Mouse (Mus musculus) kidney, embryonic 16.5 days (tissue): Measurements from ENCODE around the gene Abcd3. TPM values are rescaled to one million over a fixed set of nuclear protein-coding genes. Genes with fewer than 3 reads are reported as not detected.

ENCODE experiments used
- ATAC-seq: fragments of 200-750 bp; cut with Nextera tagmentation; 2 replicates; pipeline ENCODE4 v1.8.0; 2017; ENCODE audit warnings: moderate TSS enrichment; ENCODE audit not compliant: low FRiP score, low TSS enrichment
- H3K27ac ChIP-seq: fragments of 300-500 bp; sonication (generic); 2 replicates; pipeline ENCODE4 v1.5.1; 2014; ENCODE audit warnings: low read length
- H3K27me3 ChIP-seq: fragments of 300-500 bp; sonication (generic); 2 replicates; pipeline ENCODE4 v1.6.1; 2014; ENCODE audit warnings: low read length, control low read depth, mixed read lengths; ENCODE audit not compliant: insufficient read depth
- H3K36me3 ChIP-seq: fragments of 300-500 bp; sonication (generic); 2 replicates; pipeline ENCODE4 v1.6.1; 2014; ENCODE audit warnings: low read length, control low read depth, mixed read lengths; ENCODE audit not compliant: insufficient read depth
- H3K4me1 ChIP-seq: fragments of 300-500 bp; sonication (generic); 2 replicates; pipeline ENCODE4 v1.6.1; 2014; ENCODE audit warnings: low read length, control low read depth, mixed read lengths; ENCODE audit not compliant: insufficient read depth
- H3K4me2 ChIP-seq: fragments of 300-500 bp; sonication (generic); replicated peaks from 2 replicates; pipeline ENCODE4 v1.6.1; 2014; ENCODE audit warnings: low read depth, low read length
- H3K4me3 ChIP-seq: fragments of 300-500 bp; sonication (generic); 2 replicates; pipeline ENCODE4 v1.5.1; 2014; ENCODE audit warnings: mild to moderate bottlenecking, low read length
- H3K9ac ChIP-seq: fragments of 300-500 bp; sonication (generic); replicated peaks from 2 replicates; pipeline ENCODE4 v1.6.1; 2014; ENCODE audit warnings: low read length
- H3K9me3 ChIP-seq: fragments of 300-500 bp; sonication (generic); 2 replicates; pipeline ENCODE4 v1.6.1; 2016; ENCODE audit warnings: low read length, control low read depth
- WGBS: fragments of 180-500 bp; shearing (Covaris S2); extraction: QIAGEN DNeasy Blood & Tissue Kit; methylation state at CpG from one replicate; pipeline ENCODE4 v1.1.7; 2014; 5-methylcytosine and 5-hydroxymethylcytosine counted together
- polyA plus RNA-seq: library from polyadenylated mRNA; unstranded; fragments of >200 nt; fragmentation: Nextera tagmentation; extraction: Ambion mirVana; gene quantifications from 2 replicates; pipeline ENCODE4 v1.2.1, GENCODE M21; 2015

Abcd3 gene
- polyA plus RNA-seq, 1 experiment from 2014 or later: 82.6 TPM

- no peaks in the 10 kb centered on the region for H3K36me3 ChIP-seq
- no peak overlapping the region for H3K4me2 ChIP-seq
- H3K27me3 ChIP-seq: no peaks in the 10 kb centered on the region
- peaks cover 16% of the 10 kb centered on the region for H3K4me1 ChIP-seq
- no peak overlapping the region for H3K9ac ChIP-seq
- no peak overlapping the region for H3K4me3 ChIP-seq
- no peaks in the 10 kb centered on the region for H3K9me3 ChIP-seq
- 78% methylated on average over 5 of the region's 5 CpGs for WGBS
- H3K27ac ChIP-seq: no peak overlapping the region
- no peak for ATAC-seq
Observed at GRCm38 (mm10) chr3:121716480-121716879, 98.6 kb downstream of the Abcd3 start.

GRCm38 (mm10) chr3:121715741-121716459 lies 99.2 kb downstream of the Abcd3 start:
- no peak overlapping the region for H3K27ac ChIP-seq

GRCm38 (mm10) chr3:121715336-121715735 lies 99.8 kb downstream of the Abcd3 start:
- H3K4me1 ChIP-seq: peaks cover 13% of the 10 kb centered on the region
- no peak overlapping the region for H3K4me2 ChIP-seq
- no peaks in the 10 kb centered on the region for H3K36me3 ChIP-seq
- no peak overlapping the region for H3K9ac ChIP-seq
- H3K4me3 ChIP-seq: no peak overlapping the region
- no peaks in the 10 kb centered on the region for H3K27me3 ChIP-seq
- ATAC-seq: no peak
- H3K27ac ChIP-seq: no peak overlapping the region
- H3K9me3 ChIP-seq: no peaks in the 10 kb centered on the region

More at GRCm38 (mm10) chr3:121715741-121716459, 99.2 kb downstream of the Abcd3 start:
- H3K4me2 ChIP-seq: no peak overlapping the region
- H3K9ac ChIP-seq: no peak overlapping the region
- H3K36me3 ChIP-seq: no peaks in the 10 kb centered on the region
- 87% methylated on average over 6 of the region's 6 CpGs for WGBS
- H3K4me3 ChIP-seq: no peak overlapping the region
- ATAC-seq: no peak
- no peaks in the 10 kb centered on the region for H3K9me3 ChIP-seq
- H3K4me1 ChIP-seq: peaks cover 13% of the 10 kb centered on the region
- no peaks in the 10 kb centered on the region for H3K27me3 ChIP-seq

- Histone ChIP-seq H3K4me3 (no peak overlapping the region), H3K9me3 (no peaks in the 10 kb centered on the region), H3K9ac (no peak overlapping the region), H3K4me2 (no peak overlapping the region), H3K36me3 (no peaks in the 10 kb centered on the region), H3K27me3 (no peaks in the 10 kb centered on the region), H3K27ac (no peak overlapping the region), H3K4me1 (peaks cover 13% of the 10 kb centered on the region)
- no peak for ATAC-seq
- WGBS: 79% methylated on average over 2 of the region's 2 CpGs
Observed at GRCm38 (mm10) chr3:121714461-121714860, 100.6 kb downstream of the Abcd3 start.

GRCm38 (mm10) chr3:121713816-121714215 lies 101.3 kb downstream of the Abcd3 start:
- Histone ChIP-seq H3K4me1 (peaks cover 13% of the 10 kb centered on the region), H3K9ac (no peak overlapping the region), H3K27ac (peak overlapping the region; percentile 43), H3K36me3 (no peaks in the 10 kb centered on the region), H3K9me3 (no peaks in the 10 kb centered on the region), H3K4me3 (no peak overlapping the region), H3K4me2 (no peak overlapping the region), H3K27me3 (no peaks in the 10 kb centered on the region)
- WGBS: 47% methylated on average over 8 of the region's 8 CpGs
- ATAC-seq: peak; percentile 56; the same call in 1 of the 2 replicates

GRCm38 (mm10) chr3:121713151-121713701 lies 101.9 kb downstream of the Abcd3 start:
- no peak overlapping the region for H3K27ac ChIP-seq
- no peak overlapping the region for H3K9ac ChIP-seq
- H3K27me3 ChIP-seq: no peaks in the 10 kb centered on the region
- no peak overlapping the region for H3K4me2 ChIP-seq
- no peak overlapping the region for H3K4me3 ChIP-seq
- peaks cover 13% of the 10 kb centered on the region for H3K4me1 ChIP-seq
- ATAC-seq: peak; percentile 24; the same call in 1 of the 2 replicates
- H3K36me3 ChIP-seq: no peaks in the 10 kb centered on the region
- no peaks in the 10 kb centered on the region for H3K9me3 ChIP-seq
- WGBS: 34% methylated on average over 17 of the region's 17 CpGs

GRCm38 (mm10) chr3:121712222-121712621 lies 102.9 kb downstream of the Abcd3 start:
- no peaks in the 10 kb centered on the region for H3K9me3 ChIP-seq
- no peaks in the 10 kb centered on the region for H3K27me3 ChIP-seq
- no peak overlapping the region for H3K4me3 ChIP-seq
- no peak overlapping the region for H3K9ac ChIP-seq
- ATAC-seq: 0 out of 2 replicates have a peak, but pooled peaks have one; percentile 21
- no peak overlapping the region for H3K27ac ChIP-seq
- H3K36me3 ChIP-seq: no peaks in the 10 kb centered on the region
- H3K4me2 ChIP-seq: no peak overlapping the region
- 34% methylated on average over 4 of the region's 4 CpGs for WGBS
- H3K4me1 ChIP-seq: peaks cover 13% of the 10 kb centered on the region

GRCm38 (mm10) chr3:121710894-121711531 lies 104.1 kb downstream of the Abcd3 start:
- no peak overlapping the region for H3K4me2 ChIP-seq
- no peaks in the 10 kb centered on the region for H3K27me3 ChIP-seq
- H3K9ac ChIP-seq: no peak overlapping the region
- peaks cover 13% of the 10 kb centered on the region for H3K4me1 ChIP-seq
- ATAC-seq: no peak
- H3K27ac ChIP-seq: no peak overlapping the region
- H3K4me3 ChIP-seq: no peak overlapping the region
- H3K9me3 ChIP-seq: no peaks in the 10 kb centered on the region
- H3K36me3 ChIP-seq: no peaks in the 10 kb centered on the region
- WGBS: 88% methylated on average over 7 of the region's 7 CpGs
